Mouse (Mus musculus) skeletal muscle tissue, postnatal 0 days (tissue): ENCODE measurements around the gene Pwp2. TPM values are rescaled to one million over a fixed set of nuclear protein-coding genes. Genes with fewer than 3 reads are reported as not detected.

Experiments
- polyA plus RNA-seq: library from polyadenylated mRNA; unstranded; fragments of >200 nt; fragmentation: Nextera tagmentation; extraction: Ambion mirVana; gene quantifications from 2 replicates; pipeline ENCODE4 v1.2.1, GENCODE M21; 2015

Gene Pwp2
- 6.9 TPM in 2 replicates for polyA plus RNA-seq

GRCm38 (mm10) chr10:78184531-78185380, at the start of gene Pwp2:
Gene Pwp2, minus strand, starts transcription at chr10:78185149.

GRCm38 (mm10) chr10:78169281-78170042, 15.5 kb downstream of the Pwp2 start, which contains the start of gene D10Jhu81e:
Gene D10Jhu81e, minus strand, starts transcription at chr10:78169782.

Other genes with a start within 250 kb of the Pwp2 start
- gene Trpm2, start 214.6 kb downstream of the Pwp2 start, polyA plus RNA-seq: 0.33 and 0.35 TPM in 2 replicates
- 12.9 and 13.1 TPM in 2 replicates for gene 1810043G02Rik, start 206.6 kb downstream of the Pwp2 start, polyA plus RNA-seq
- 13.1 and 19.4 TPM in 2 replicates for gene Pfkl, start 175.1 kb downstream of the Pwp2 start, polyA plus RNA-seq
- gene Dnmt3l, start 143.2 kb downstream of the Pwp2 start, polyA plus RNA-seq: 0.09 and 0.40 TPM in 2 replicates
- not detected in 2 replicates for gene Aire, start 141.5 kb downstream of the Pwp2 start, polyA plus RNA-seq
- gene Icosl, start 115.8 kb downstream of the Pwp2 start, polyA plus RNA-seq: 2.6 and 2.9 TPM in 2 replicates
- 57.2 and 59.8 TPM in 2 replicates for gene D10Jhu81e, start 15.4 kb downstream of the Pwp2 start, polyA plus RNA-seq
- 13.8 and 15.5 TPM in 2 replicates for gene Trappc10, start 59.5 kb upstream of the Pwp2 start, polyA plus RNA-seq
- 259 and 271 TPM in 2 replicates for gene Agpat3, start 167.3 kb upstream of the Pwp2 start, polyA plus RNA-seq
- 154 and 160 TPM in 2 replicates for gene Rrp1, start 227.9 kb upstream of the Pwp2 start, polyA plus RNA-seq
- gene Cstb, start 240.5 kb upstream of the Pwp2 start, polyA plus RNA-seq: 158 and 190 TPM in 2 replicates